9 mouse cellular contexts compared by ENCODE assay signal in the genomic region with DNA sequence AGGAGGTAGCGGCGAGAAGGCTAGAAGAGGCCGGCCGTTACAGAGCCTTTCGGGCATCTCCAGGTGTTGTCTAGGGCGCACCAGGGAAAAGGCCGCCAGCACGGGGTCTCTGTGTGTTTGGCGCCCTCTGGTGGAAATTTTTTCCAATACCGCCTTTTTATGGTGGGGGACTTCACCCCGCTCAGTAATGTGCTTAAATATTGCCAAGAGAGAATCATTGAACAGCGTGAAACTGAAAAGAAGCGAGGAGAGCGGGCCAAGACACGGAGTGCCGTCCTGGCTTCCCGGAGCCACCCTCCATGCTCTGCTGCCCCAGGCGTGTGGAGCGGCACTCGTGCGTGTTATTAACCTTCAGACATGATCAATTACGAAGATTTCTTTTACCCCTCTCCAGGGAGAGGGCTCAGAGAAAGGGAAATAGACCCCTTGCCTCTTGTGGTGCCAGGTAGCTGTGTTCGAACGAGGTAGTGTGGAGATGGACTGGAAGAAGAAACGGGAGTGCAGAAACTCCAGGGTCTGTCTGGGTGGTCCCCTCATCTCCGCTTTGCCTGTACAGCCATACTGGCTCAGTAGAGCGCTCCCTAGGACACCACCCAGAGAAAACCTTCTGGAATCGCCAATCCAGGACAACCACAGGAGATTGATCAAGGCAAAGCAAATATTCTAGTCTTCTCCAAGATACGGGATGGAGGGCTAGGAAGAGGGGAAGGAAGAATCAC. TPM values are rescaled to one million over a fixed set of nuclear protein-coding genes. Genes with fewer than 3 reads are reported as not detected.
DNase-seq lines count a peak whose midpoint lies in the region; ATAC-seq and TF ChIP-seq lines count a peak whose summit lies in the region.
"Had no signal": no experiment of that assay in that cellular context is flagged by ENCODE, and none has a peak within 500 bp of the region (broad histone marks: within the 10 kb centered on the region; RNA-seq: fewer than 3 reads in every experiment).

No protein-coding gene starts in this region.

- H3K27ac ChIP-seq in embryonic facial prominence, embryonic 13.5 days = no peak overlapping the region
- H3K27ac ChIP-seq in hindbrain, embryonic 12.5 days = peak overlapping the region; percentile 89
- H3K27ac ChIP-seq in limb, embryonic 10.5 days = no peak overlapping the region
- peak overlapping the region; percentile 92 for H3K27ac ChIP-seq in midbrain, embryonic 16.5 days (ENCODE audit: low read length)
- H3K27ac ChIP-seq: liver, embryonic 15.5 days had no signal

- CTCF ChIA-PET in Patski (lab: Charles Lee) = no interaction called here

- H3K9me3 ChIP-seq in embryonic facial prominence, embryonic 13.5 days = no peaks in the 10 kb centered on the region
- H3K9me3 ChIP-seq in hindbrain, embryonic 12.5 days (replicated peaks) = no peaks in the 10 kb centered on the region
- H3K9me3 ChIP-seq in limb, embryonic 10.5 days (replicated peaks) = no peaks in the 10 kb centered on the region
- no peaks in the 10 kb centered on the region for H3K9me3 ChIP-seq in midbrain, embryonic 16.5 days (replicated peaks; ENCODE audit: control insufficient read depth, low read length, poor library complexity, severe bottlenecking)
- H3K9me3 ChIP-seq: liver, embryonic 15.5 days had no signal

- H3K4me1 ChIP-seq in embryonic facial prominence, embryonic 13.5 days = peaks cover 50% of the 10 kb centered on the region
- peaks cover 41% of the 10 kb centered on the region for H3K4me1 ChIP-seq in hindbrain, embryonic 12.5 days
- H3K4me1 ChIP-seq in limb, embryonic 10.5 days = peaks cover 52% of the 10 kb centered on the region
- H3K4me1 ChIP-seq in midbrain, embryonic 16.5 days (ENCODE audit: control insufficient read depth, insufficient read depth, low read length) = peaks cover 12% of the 10 kb centered on the region; the same call in 1 of the 2 replicates
- H3K4me1 ChIP-seq: liver, embryonic 15.5 days had no signal

- H3K9ac ChIP-seq in embryonic facial prominence, embryonic 13.5 days = no peak overlapping the region
- peak overlapping the region; percentile 71 for H3K9ac ChIP-seq in hindbrain, embryonic 12.5 days
- peak overlapping the region; percentile 70 for H3K9ac ChIP-seq in midbrain, embryonic 16.5 days (ENCODE audit: low read depth, low read length)
- H3K9ac ChIP-seq: liver, embryonic 15.5 days had no signal

- peak overlapping the region; percentile 20; the same call in 1 of the 2 replicates for H3K4me3 ChIP-seq in embryonic facial prominence, embryonic 13.5 days
- H3K4me3 ChIP-seq in hindbrain, embryonic 12.5 days = peak overlapping the region; percentile 46
- no peak overlapping the region; the same call in 1 of the 2 replicates for H3K4me3 ChIP-seq in limb, embryonic 10.5 days
- H3K4me3 ChIP-seq in midbrain, embryonic 16.5 days (ENCODE audit: low read depth, low read length) = peak overlapping the region; percentile 49
- H3K4me3 ChIP-seq: liver, embryonic 15.5 days had no signal

- peak; percentile 41 for ATAC-seq in Patski
- ATAC-seq in embryonic facial prominence, embryonic 13.5 days (ENCODE audit: insufficient number of reproducible peaks, insufficient read depth, low FRiP score, low TSS enrichment, low read depth) = no peak
- peak; percentile 75 for ATAC-seq in hindbrain, embryonic 12.5 days (ENCODE audit: low FRiP score)
- peak; percentile 66 for ATAC-seq in midbrain, embryonic 16.5 days

- TF ChIP-seq CTCF in Patski (IDR thresholded peaks at IDR 0.05) = no peak

- WGBS in embryonic facial prominence, embryonic 13.5 days = under 1% methylated on average over 29 of the region's 29 CpGs
- WGBS in hindbrain, embryonic 12.5 days = under 1% methylated on average over 29 of the region's 29 CpGs
- 1% methylated on average over 29 of the region's 29 CpGs for WGBS in limb, embryonic 10.5 days
- under 1% methylated on average over 29 of the region's 29 CpGs for WGBS in midbrain, embryonic 16.5 days

- DNase-seq in kidney, adult 18-20 months = peak; percentile 50
- no peak for DNase-seq in kidney, adult 11 months
- no peak for DNase-seq in Patski (ENCODE audit: low read depth, low spot score)
- DNase-seq in limb, embryonic 10.5 days (ENCODE audit: low spot score) = peak; percentile 85
- peak; percentile 62 for DNase-seq in thymus, postnatal 14 days

- POLR2A ChIA-PET in Patski (lab: Charles Lee) = no interaction called here

- no peaks in the 10 kb centered on the region for H3K36me3 ChIP-seq in embryonic facial prominence, embryonic 13.5 days
- H3K36me3 ChIP-seq in hindbrain, embryonic 12.5 days = no peaks in the 10 kb centered on the region
- H3K36me3 ChIP-seq in limb, embryonic 10.5 days = no peaks in the 10 kb centered on the region
- H3K36me3 ChIP-seq in midbrain, embryonic 16.5 days (ENCODE audit: control insufficient read depth, insufficient read depth, low read length) = no peaks in the 10 kb centered on the region
- H3K36me3 ChIP-seq: liver, embryonic 15.5 days had no signal

- in situ Hi-C loops in Patski (cut with MboI; ENCODE audit: low pct_unique_long_range_greater_than_20kb) = loop anchor here (5.0 kb wide), 4 partner anchors 61 to 434 kb away; a partner anchor contains a TSS

- no peaks in the 10 kb centered on the region for H3K27me3 ChIP-seq in Patski
- H3K27me3 ChIP-seq in embryonic facial prominence, embryonic 13.5 days = peaks cover 91% of the 10 kb centered on the region
- peaks cover 78% of the 10 kb centered on the region for H3K27me3 ChIP-seq in hindbrain, embryonic 12.5 days
- peaks cover 80% of the 10 kb centered on the region for H3K27me3 ChIP-seq in limb, embryonic 10.5 days (ENCODE audit: low read depth, poor library complexity, severe bottlenecking)
- H3K27me3 ChIP-seq in midbrain, embryonic 16.5 days (ENCODE audit: control insufficient read depth, insufficient read depth, low read depth, low read length) = peaks cover 7% of the 10 kb centered on the region; the same call in 1 of the 2 replicates

- peak overlapping the region; percentile 61 for H3K4me2 ChIP-seq in embryonic facial prominence, embryonic 13.5 days
- peak overlapping the region; percentile 55 for H3K4me2 ChIP-seq in hindbrain, embryonic 12.5 days (replicated peaks)
- H3K4me2 ChIP-seq in midbrain, embryonic 16.5 days (ENCODE audit: low read length) = peak overlapping the region; percentile 58
- H3K4me2 ChIP-seq: liver, embryonic 15.5 days had no signal

RNA-seq across cellular contexts. Expression of a gene that starts 8.4 kb away (rescaled TPM):
- 16.7 TPM for polyA plus RNA-seq in Patski (2021)
- 1.3 and 1.5 TPM in 2 replicates for polyA plus RNA-seq in embryonic facial prominence, embryonic 13.5 days (2015; fragmentation: Nextera tagmentation; extraction: Ambion mirVana)
- polyA plus RNA-seq in hindbrain, embryonic 12.5 days (2016; fragmentation: Nextera tagmentation; extraction: Ambion mirVana) = 24.4 and 24.9 TPM in 2 replicates
- 0.30 and 0.40 TPM in 2 replicates for polyA plus RNA-seq in limb, embryonic 10.5 days (2016; fragmentation: Nextera tagmentation; extraction: Ambion mirVana)
- 130 and 149 TPM in 2 replicates for polyA plus RNA-seq in midbrain, embryonic 16.5 days (2015; fragmentation: Nextera tagmentation; extraction: Ambion mirVana)

RNA-seq across cellular contexts. Expression of a gene that starts 52.6 kb away (rescaled TPM):
- 58.0 TPM for polyA plus RNA-seq in Patski (2021)
- polyA plus RNA-seq in embryonic facial prominence, embryonic 13.5 days (2015; fragmentation: Nextera tagmentation; extraction: Ambion mirVana) = 3.1 and 5.2 TPM in 2 replicates
- polyA plus RNA-seq in hindbrain, embryonic 12.5 days (2016; fragmentation: Nextera tagmentation; extraction: Ambion mirVana) = 2.6 and 3.4 TPM in 2 replicates
- polyA plus RNA-seq in limb, embryonic 10.5 days (2016; fragmentation: Nextera tagmentation; extraction: Ambion mirVana) = 0.19 and 0.59 TPM in 2 replicates
- 2.9 TPM in 2 replicates for polyA plus RNA-seq in midbrain, embryonic 16.5 days (2015; fragmentation: Nextera tagmentation; extraction: Ambion mirVana)
- polyA plus RNA-seq: liver, embryonic 15.5 days had no signal

Comparison
In these comparisons a context has a peak if more than half of its experiments do, and no peak if none do; other contexts are left out.
1. DNase-seq: peak in kidney, adult 18-20 months (single experiment), limb, embryonic 10.5 days (single experiment) and thymus, postnatal 14 days (single experiment); none in kidney, adult 11 months (single experiment) and Patski (single experiment).
2. H3K27ac ChIP-seq: peak in hindbrain, embryonic 12.5 days (single experiment) and midbrain, embryonic 16.5 days (single experiment); none in embryonic facial prominence, embryonic 13.5 days (single experiment) and limb, embryonic 10.5 days (single experiment).
3. Peak in every context shown above with its lines, with median percentiles within 50 percentile points of each other: H3K4me2 ChIP-seq.